Mouse (Mus musculus) kidney, embryonic 16.5 days (tissue): ENCODE measurements around the gene Zfp978. TPM values are rescaled to one million over a fixed set of nuclear protein-coding genes. Genes with fewer than 3 reads are reported as not detected.
"Not testable (repeated sequence)": the region's sequence is repeated elsewhere in the genome, so short reads cannot be mapped to it uniquely, and the experiment has no call there.

Experiments
- ATAC-seq: fragments of 200-750 bp; cut with Nextera tagmentation; 2 replicates; pipeline ENCODE4 v1.8.0; 2017; ENCODE audit warnings: moderate TSS enrichment; ENCODE audit not compliant: low FRiP score, low TSS enrichment
- H3K27ac ChIP-seq: fragments of 300-500 bp; sonication (generic); 2 replicates; pipeline ENCODE4 v1.5.1; 2014; ENCODE audit warnings: low read length
- H3K27me3 ChIP-seq: fragments of 300-500 bp; sonication (generic); 2 replicates; pipeline ENCODE4 v1.6.1; 2014; ENCODE audit warnings: low read length, control low read depth, mixed read lengths; ENCODE audit not compliant: insufficient read depth
- H3K36me3 ChIP-seq: fragments of 300-500 bp; sonication (generic); 2 replicates; pipeline ENCODE4 v1.6.1; 2014; ENCODE audit warnings: low read length, control low read depth, mixed read lengths; ENCODE audit not compliant: insufficient read depth
- H3K4me1 ChIP-seq: fragments of 300-500 bp; sonication (generic); 2 replicates; pipeline ENCODE4 v1.6.1; 2014; ENCODE audit warnings: low read length, control low read depth, mixed read lengths; ENCODE audit not compliant: insufficient read depth
- H3K4me2 ChIP-seq: fragments of 300-500 bp; sonication (generic); replicated peaks from 2 replicates; pipeline ENCODE4 v1.6.1; 2014; ENCODE audit warnings: low read depth, low read length
- H3K4me3 ChIP-seq: fragments of 300-500 bp; sonication (generic); 2 replicates; pipeline ENCODE4 v1.5.1; 2014; ENCODE audit warnings: mild to moderate bottlenecking, low read length
- H3K9ac ChIP-seq: fragments of 300-500 bp; sonication (generic); replicated peaks from 2 replicates; pipeline ENCODE4 v1.6.1; 2014; ENCODE audit warnings: low read length
- H3K9me3 ChIP-seq: fragments of 300-500 bp; sonication (generic); 2 replicates; pipeline ENCODE4 v1.6.1; 2016; ENCODE audit warnings: low read length, control low read depth
- WGBS: fragments of 180-500 bp; shearing (Covaris S2); extraction: QIAGEN DNeasy Blood & Tissue Kit; methylation state at CpG from one replicate; pipeline ENCODE4 v1.1.7; 2014; 5-methylcytosine and 5-hydroxymethylcytosine counted together
- polyA plus RNA-seq: library from polyadenylated mRNA; unstranded; fragments of >200 nt; fragmentation: Nextera tagmentation; extraction: Ambion mirVana; gene quantifications from 2 replicates; pipeline ENCODE4 v1.2.1, GENCODE M21; 2015

Zfp978 gene
- polyA plus RNA-seq, 1 experiment from 2014 or later: not detected

GRCm38 (mm10) chr4:147406735-147407462 is 45.8 kb downstream of the Zfp978 start:
- H3K9me3 ChIP-seq: peaks cover 41% of the 10 kb centered on the region
- 0 out of 2 replicates have a peak, but pooled peaks cover 5% of the 10 kb centered on the region for H3K36me3 ChIP-seq
- WGBS: under 1% methylated on average over 43 of the region's 75 CpGs
- H3K27me3 ChIP-seq: no peaks in the 10 kb centered on the region
- H3K4me3 ChIP-seq: peak overlapping the region; percentile 54
- H3K4me2 ChIP-seq: peak overlapping the region; percentile 75
- H3K9ac ChIP-seq: peak overlapping the region; percentile 76
- no peaks in the 10 kb centered on the region for H3K4me1 ChIP-seq
- H3K27ac ChIP-seq: no peak overlapping the region
- peak; percentile 95 for ATAC-seq

GRCm38 (mm10) chr4:147407463-147407822 is 46.3 kb downstream of the Zfp978 start:
- H3K4me3 ChIP-seq: peak overlapping the region; percentile 54
- H3K27ac ChIP-seq: no peak overlapping the region
- H3K27me3 ChIP-seq: no peaks in the 10 kb centered on the region
- no peak; the same call in none of the 2 replicates for ATAC-seq
- H3K4me2 ChIP-seq: peak overlapping the region; percentile 75
- H3K4me1 ChIP-seq: no peaks in the 10 kb centered on the region
- 0 out of 2 replicates have a peak, but pooled peaks cover 5% of the 10 kb centered on the region for H3K36me3 ChIP-seq
- peak overlapping the region; percentile 76 for H3K9ac ChIP-seq
- WGBS: 8% methylated on average over 6 of the region's 13 CpGs
- H3K9me3 ChIP-seq: peaks cover 35% of the 10 kb centered on the region

GRCm38 (mm10) chr4:147416365-147416764 is 55.3 kb downstream of the Zfp978 start:
- H3K4me3 ChIP-seq, H3K4me1 ChIP-seq, H3K4me2 ChIP-seq, H3K27me3 ChIP-seq, H3K36me3 ChIP-seq, H3K27ac ChIP-seq, H3K9ac ChIP-seq: not testable (repeated sequence)
- peaks cover 40% of the 10 kb centered on the region for H3K9me3 ChIP-seq
- 71% methylated on average over 1 of the region's 1 CpGs for WGBS
- ATAC-seq: peak; percentile 36

GRCm38 (mm10) chr4:147417157-147417778 is 56.2 kb downstream of the Zfp978 start:
- no peak overlapping the region for H3K4me3 ChIP-seq
- ATAC-seq: no peak
- H3K4me2 ChIP-seq: no peak overlapping the region
- H3K27ac ChIP-seq: no peak overlapping the region
- H3K27me3 ChIP-seq: no peaks in the 10 kb centered on the region
- no peak overlapping the region for H3K9ac ChIP-seq
- peaks cover 45% of the 10 kb centered on the region for H3K9me3 ChIP-seq
- H3K36me3 ChIP-seq: no peaks in the 10 kb centered on the region
- H3K4me1 ChIP-seq: no peaks in the 10 kb centered on the region
- WGBS: 57% methylated on average over 8 of the region's 8 CpGs

GRCm38 (mm10) chr4:147417921-147418320 is 56.8 kb downstream of the Zfp978 start:
- H3K4me3 ChIP-seq: no peak overlapping the region
- peaks cover 46% of the 10 kb centered on the region for H3K9me3 ChIP-seq
- H3K4me1 ChIP-seq: no peaks in the 10 kb centered on the region
- no peak overlapping the region for H3K9ac ChIP-seq
- no peak overlapping the region for H3K4me2 ChIP-seq
- no peaks in the 10 kb centered on the region for H3K36me3 ChIP-seq
- ATAC-seq: no peak
- H3K27ac ChIP-seq: no peak overlapping the region
- WGBS: 55% methylated on average over 10 of the region's 10 CpGs
- H3K27me3 ChIP-seq: no peaks in the 10 kb centered on the region

GRCm38 (mm10) chr4:147418333-147418732 is 57.2 kb downstream of the Zfp978 start:
- H3K36me3 ChIP-seq, H3K4me2 ChIP-seq, H3K27ac ChIP-seq, H3K4me3 ChIP-seq, H3K4me1 ChIP-seq, H3K27me3 ChIP-seq, ATAC-seq, H3K9ac ChIP-seq: not testable (repeated sequence)
- 63% methylated on average over 7 of the region's 7 CpGs for WGBS
- H3K9me3 ChIP-seq: peaks cover 50% of the 10 kb centered on the region

- H3K9me3 ChIP-seq: peaks cover 55% of the 10 kb centered on the region
- H3K36me3 ChIP-seq: not testable (repeated sequence)
- 83% methylated on average over 8 of the region's 8 CpGs for WGBS
These were observed 58.1 kb downstream of the Zfp978 start for GRCm38 (mm10) chr4:147419190-147419589.

GRCm38 (mm10) chr4:147419756-147420590 is 58.9 kb downstream of the Zfp978 start:
- not testable (repeated sequence) for H3K9ac ChIP-seq, H3K36me3 ChIP-seq, H3K4me2 ChIP-seq, H3K4me1 ChIP-seq, H3K27ac ChIP-seq, H3K27me3 ChIP-seq, H3K4me3 ChIP-seq
- ATAC-seq: peak; percentile 5; the same call in 1 of the 2 replicates
- H3K9me3 ChIP-seq: peaks cover 55% of the 10 kb centered on the region
- WGBS: 81% methylated on average over 5 of the region's 5 CpGs

More at GRCm38 (mm10) chr4:147419190-147419589, 58.1 kb downstream of the Zfp978 start:
- not testable (repeated sequence) for ATAC-seq, H3K4me2 ChIP-seq, H3K27me3 ChIP-seq, H3K9ac ChIP-seq, H3K4me3 ChIP-seq, H3K27ac ChIP-seq, H3K4me1 ChIP-seq

- Histone ChIP-seq H3K9ac (no peak overlapping the region), H3K4me3 (no peak overlapping the region), H3K9me3 (peaks cover 62% of the 10 kb centered on the region), H3K27me3 (no peaks in the 10 kb centered on the region), H3K4me2 (no peak overlapping the region), H3K27ac (no peak overlapping the region), H3K4me1 (no peaks in the 10 kb centered on the region), H3K36me3 (no peaks in the 10 kb centered on the region)
- 67% methylated on average over 3 of the region's 3 CpGs for WGBS
- no peak for ATAC-seq
These were observed 59.7 kb downstream of the Zfp978 start for GRCm38 (mm10) chr4:147420794-147421193.
